Mouse (Mus musculus) MEL (cell line): ENCODE measurements at regions not wholly inside any gene's neighbourhood (a gene's known extent, or its start where the extent isn't known, plus 50 kb on each side); places are given as distances from the start of the nearest gene placed in this dataset.

ENCODE experiments used
- CHD1 ChIP-seq: IDR thresholded peaks from 2 replicates; pipeline ENCODE4 v1.6.1; 2012; ENCODE audit warnings: low read depth, mild to moderate bottlenecking, inconsistent platforms, low read length, improper control_type of control experiment
- CTCF ChIP-seq, 3 experiments: IDR thresholded peaks in 2 of 3; conservative IDR thresholded peaks in 1 of 3; 2 replicates each; pipeline ENCODE4 v1.5.1; 2011 to 2012; ENCODE audit warnings: low read length in 3 of 3, low read depth in 2 of 3, mild to moderate bottlenecking in 2 of 3, improper control_type of control experiment in 1 of 3, inconsistent platforms in 1 of 3, mixed read lengths in 1 of 3, moderate library complexity in 1 of 3; ENCODE audit not compliant: control insufficient read depth in 1 of 3, insufficient read depth in 1 of 3, poor library complexity in 1 of 3, severe bottlenecking in 1 of 3
- EP300 ChIP-seq, 2 experiments: IDR thresholded peaks; 2 replicates each; pipeline ENCODE4 v1.6.1; 2011; ENCODE audit warnings: improper control_type of control experiment in 2 of 2, low read length in 2 of 2, low read depth in 1 of 2, mild to moderate bottlenecking in 1 of 2
- GATA1 ChIP-seq: IDR thresholded peaks from 2 replicates; pipeline ENCODE4 v1.6.1; 2011; ENCODE audit warnings: low read depth, low read length, improper control_type of control experiment
- JUND ChIP-seq: IDR thresholded peaks from 2 replicates; pipeline ENCODE4 v1.6.1; 2011; ENCODE audit warnings: low read depth, mild to moderate bottlenecking, improper control_type of control experiment, low read length
- MAZ ChIP-seq: IDR thresholded peaks from 2 replicates; pipeline ENCODE4 v1.6.1; 2012; ENCODE audit warnings: low read depth, mild to moderate bottlenecking, inconsistent platforms, low read length, improper control_type of control experiment
- MYC ChIP-seq: IDR thresholded peaks from 2 replicates; pipeline ENCODE4 v1.6.1; 2011; ENCODE audit warnings: low read depth, mild to moderate bottlenecking, low read length, improper control_type of control experiment, moderate library complexity
- NELFE ChIP-seq: IDR thresholded peaks from 2 replicates; pipeline ENCODE4 v1.6.1; 2011; ENCODE audit warnings: low read depth, low read length, improper control_type of control experiment
- POLR2A ChIP-seq, 2 experiments: IDR thresholded peaks; 2 replicates each; pipeline ENCODE4 v1.6.1; 2011 to 2012; ENCODE audit warnings: low read length in 2 of 2, mild to moderate bottlenecking in 2 of 2, control low read depth in 1 of 2, improper control_type of control experiment in 1 of 2, low read depth in 1 of 2, moderate library complexity in 1 of 2; ENCODE audit not compliant: control insufficient read depth in 1 of 2, insufficient read depth in 1 of 2, poor library complexity in 1 of 2
- TBP ChIP-seq: IDR thresholded peaks from 2 replicates; pipeline ENCODE4 v1.8.0; 2011; ENCODE audit warnings: low read depth, low read length, improper control_type of control experiment
- USF1 ChIP-seq: IDR thresholded peaks from 2 replicates; pipeline ENCODE4 v1.6.1; 2014; ENCODE audit warnings: low read depth, mild to moderate bottlenecking, inconsistent platforms, low read length, improper control_type of control experiment, moderate library complexity

DNA sequence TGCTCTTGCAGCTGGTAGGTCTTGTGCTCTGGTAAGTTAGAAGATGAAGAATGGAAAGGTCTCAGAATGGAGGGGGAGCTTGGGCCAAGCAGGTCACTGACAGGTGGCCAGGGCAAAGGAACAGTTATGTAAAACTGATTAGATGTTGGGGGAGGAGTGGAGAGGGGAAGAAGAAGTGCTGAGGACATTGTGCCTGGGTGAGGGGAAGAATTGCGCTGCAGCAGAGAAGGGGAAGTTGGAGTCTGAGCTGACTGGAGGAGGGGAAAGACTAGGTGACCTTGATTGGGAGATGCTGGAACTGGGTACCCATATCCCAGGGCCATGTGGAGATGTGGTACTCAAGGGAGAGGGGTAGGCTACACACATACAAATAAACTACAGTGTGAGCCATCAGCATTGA is 193.5 kb downstream of the Pten start:
- TF ChIP-seq CTCF (IDR thresholded peaks at IDR 0.05 in 2 of 3, conservative IDR thresholded peaks at IDR 0.05 in 1 of 3; ENCODE audit: control insufficient read depth in 1 of 3, insufficient read depth in 1 of 3, low read depth in 2 of 3, low read length in 3 of 3, poor library complexity in 1 of 3, severe bottlenecking in 1 of 3) (no peak), MAZ (no peak), CHD1 (no peak), USF1 (no peak), POLR2A (IDR thresholded peaks at IDR 0.05; ENCODE audit: control insufficient read depth in 1 of 2, insufficient read depth in 1 of 2, low read depth in 1 of 2, low read length in 2 of 2, poor library complexity in 1 of 2) (no peak), MYC (no peak), TBP (no peak), JUND (no peak), GATA1 (no peak), NELFE (no peak), EP300 (IDR thresholded peaks at IDR 0.05; ENCODE audit: low read depth in 1 of 2, low read length in 2 of 2) (peak; percentile 56 to 62; a peak in 3 of 4 replicates)
